Mouse (Mus musculus): ENCODE measurements around the gene Slc35d1. TPM values are rescaled to one million over a fixed set of nuclear protein-coding genes. Genes with fewer than 3 reads are reported as not detected.

Slc35d1 gene
- polyA plus RNA-seq, 1 experiment from 2014 or later, result 5.4 TPM

DNA sequence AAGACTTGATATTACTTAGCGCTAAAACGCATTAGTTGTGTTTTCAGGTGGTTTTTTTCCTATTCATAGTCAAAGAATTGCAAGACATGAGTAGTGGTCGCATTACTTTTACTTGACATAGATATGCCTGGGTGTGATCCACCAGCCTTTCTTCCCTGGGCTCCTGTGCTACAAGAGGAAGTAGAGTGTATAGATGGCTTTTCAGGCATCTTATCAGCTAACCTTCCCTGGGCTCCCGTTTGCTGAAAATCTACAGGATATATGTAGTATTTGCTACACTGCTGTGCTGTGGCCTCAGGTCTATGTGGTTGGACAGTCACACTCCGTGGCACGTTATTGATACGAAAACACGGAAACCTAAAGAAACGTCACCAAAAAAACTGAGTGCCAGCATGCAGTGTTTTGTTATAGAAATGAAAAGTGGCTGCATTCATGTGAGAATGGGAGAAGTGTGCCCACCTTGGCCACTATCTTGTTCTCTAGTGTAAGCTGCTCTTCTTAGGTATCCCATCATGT is 94.0 kb downstream of the Slc35d1 start:
- Histone ChIP-seq H3K9me3 (no peaks in the 10 kb centered on the region), H3K9ac (no peak overlapping the region), H3K27me3 (no peaks in the 10 kb centered on the region), H3K4me1 (replicated peaks) (peaks cover 23% of the 10 kb centered on the region), H3K27ac (no peak overlapping the region), H3K4me2 (peak overlapping the region; percentile 87), H3K36me3 (peaks cover 5% of the 10 kb centered on the region), H3K4me3 (0 out of 2 replicates have a peak overlapping the region, but pooled peaks have one; percentile 91)
- WGBS, result 86% methylated on average over 9 of the region's 9 CpGs
- ATAC-seq (ENCODE audit: low FRiP score), result no peak

Other genes starting within 250 kb of the Slc35d1 start
- 2.5 and 5.2 TPM in 2 replicates for gene Tctex1d1, start 236.6 kb downstream of the Slc35d1 start, polyA plus RNA-seq (2015; fragmentation: Nextera tagmentation; extraction: Ambion mirVana)
- not detected in 2 replicates for gene Insl5, start 188.3 kb downstream of the Slc35d1 start, polyA plus RNA-seq (2015; fragmentation: Nextera tagmentation; extraction: Ambion mirVana)
- gene Mier1, start 100.8 kb downstream of the Slc35d1 start, polyA plus RNA-seq (2015; fragmentation: Nextera tagmentation; extraction: Ambion mirVana), result 36.6 and 37.1 TPM in 2 replicates
- gene Wdr78, start 100.6 kb downstream of the Slc35d1 start, polyA plus RNA-seq (2015; fragmentation: Nextera tagmentation; extraction: Ambion mirVana), result 5.6 and 6.1 TPM in 2 replicates
- gene 4921539E11Rik, start 75.7 kb upstream of the Slc35d1 start, polyA plus RNA-seq (2015; fragmentation: Nextera tagmentation; extraction: Ambion mirVana), result not detected in 2 replicates
- gene Oma1, start 98.6 kb upstream of the Slc35d1 start, polyA plus RNA-seq (2015; fragmentation: Nextera tagmentation; extraction: Ambion mirVana), result 7.9 and 10.0 TPM in 2 replicates